Mouse (Mus musculus): ENCODE data around the gene Gm20855. TPM values are rescaled to one million over a fixed set of nuclear protein-coding genes. Genes with fewer than 3 reads are reported as not detected.
"Not testable (repeated sequence)": the region's sequence is repeated elsewhere in the genome, so short reads cannot be mapped to it uniquely, and the experiment has no call there.

Gene Gm20855
- polyA plus RNA-seq (2015; fragmentation: Nextera tagmentation; extraction: Ambion mirVana) = not detected in 2 replicates

- not testable (repeated sequence) for H3K9me3 ChIP-seq; ATAC-seq (replicated peaks); H3K4me3 ChIP-seq; H3K36me3 ChIP-seq; H3K27ac ChIP-seq (replicated peaks); H3K9ac ChIP-seq (replicated peaks); H3K4me1 ChIP-seq; H3K27me3 ChIP-seq; H3K4me2 ChIP-seq (replicated peaks)
- no CpG with 5 or more reads among the region's 6 CpGs for WGBS
These were observed at the start of gene Gm20855 for GRCm38 (mm10) chrY:35131733-35132132. Gene Gm20855, minus strand, starts transcription at chrY:35131833.

All from forebrain, embryonic 15.5 days (tissue).